Mouse (Mus musculus) left cerebral cortex, adult 2 months (tissue): ENCODE results near the gene Myh9. TPM values are rescaled to one million over a fixed set of nuclear protein-coding genes. Genes with fewer than 3 reads are reported as not detected.

ENCODE experiments used
- DNase-seq, 2 experiments: peaks; one replicate each; pipeline ENCODE4 v3.0.0; 2021 to 2022; ENCODE audit warnings: low spot score in 2 of 2, mixed read lengths in 1 of 2; ENCODE audit errors: extremely low spot score in 1 of 2
- H3K27ac ChIP-seq: fragments of 200-600 bp; 2 replicates; pipeline ENCODE4 v1.8.1; 2022
- H3K4me3 ChIP-seq: fragments of 200-600 bp; 2 replicates; pipeline ENCODE4 v1.8.1; 2022
- CTCF ChIP-seq: fragments of 200-600 bp; IDR thresholded peaks from 2 replicates; pipeline ENCODE4 v1.8.1; 2022; ENCODE audit warnings: antibody characterized with exemption, mild to moderate bottlenecking, moderate library complexity
- intact Hi-C: fragments of 180-260 bp; cut with DNase I; formaldehyde crosslinking; loops from one replicate; pipeline ENCODE4 v1.15.1; 2025
- total RNA-seq, 2 experiments: library from RNA; stranded (reverse); gene quantifications; 2 replicates each; pipeline ENCODE4 v1.2.3; 2021

The Myh9 gene
- total RNA-seq, 2 experiments from 2014 or later: 81.2 to 91.4 TPM

GRCm38 (mm10) chr15:77799491-77800474 lies 42.2 kb downstream of the Myh9 start:
- peak overlapping the region; percentile 86 for H3K27ac ChIP-seq
- no peak for DNase-seq
- intact Hi-C loops: loop anchor here (5.0 kb wide), 1 partner anchor 43 kb away; the partner anchor contains the start of gene Myh9
- no peak overlapping the region for H3K4me3 ChIP-seq
- TF ChIP-seq CTCF: no peak

GRCm38 (mm10) chr15:77798664-77799490 lies 43.1 kb downstream of the Myh9 start:
- H3K4me3 ChIP-seq: no peak overlapping the region
- peak overlapping the region; percentile 86 for H3K27ac ChIP-seq
- TF ChIP-seq CTCF: no peak
- DNase-seq: peak; percentile 44 to 52
- intact Hi-C loops: no loop called here

- peak overlapping the region; percentile 86 for H3K27ac ChIP-seq
- DNase-seq: no peak
- intact Hi-C loops: no loop called here
- TF ChIP-seq CTCF: no peak
- H3K4me3 ChIP-seq: no peak overlapping the region
Measured at GRCm38 (mm10) chr15:77797609-77798411, 44.2 kb downstream of the Myh9 start.

- intact Hi-C loops: no loop called here
- DNase-seq: no peak
- no peak for TF ChIP-seq CTCF
- H3K27ac ChIP-seq: no peak overlapping the region
- no peak overlapping the region for H3K4me3 ChIP-seq
Measured at GRCm38 (mm10) chr15:77796409-77797035, 45.5 kb downstream of the Myh9 start.

GRCm38 (mm10) chr15:77794908-77795356 lies 47.0 kb downstream of the Myh9 start:
- DNase-seq: no peak
- Histone ChIP-seq H3K4me3 (no peak overlapping the region), H3K27ac (peak overlapping the region; percentile 47; the same call in 1 of the 2 replicates)
- intact Hi-C loops: no loop called here
- no peak for TF ChIP-seq CTCF

GRCm38 (mm10) chr15:77794138-77794907 lies 47.7 kb downstream of the Myh9 start:
- H3K4me3 ChIP-seq: no peak overlapping the region
- DNase-seq: no peak
- no peak for TF ChIP-seq CTCF
- intact Hi-C loops: no loop called here
- peak overlapping the region; percentile 53 for H3K27ac ChIP-seq

GRCm38 (mm10) chr15:77793554-77793953 lies 48.4 kb downstream of the Myh9 start:
- peak overlapping the region; percentile 66 for H3K27ac ChIP-seq
- peak; percentile 39 to 49 for DNase-seq
- intact Hi-C loops: no loop called here
- no peak for TF ChIP-seq CTCF
- no peak overlapping the region for H3K4me3 ChIP-seq

GRCm38 (mm10) chr15:77793094-77793493 lies 48.9 kb downstream of the Myh9 start:
- intact Hi-C loops: no loop called here
- DNase-seq: no peak
- no peak overlapping the region for H3K4me3 ChIP-seq
- H3K27ac ChIP-seq: peak overlapping the region; percentile 66
- TF ChIP-seq CTCF: no peak

- H3K4me3 ChIP-seq: no peak overlapping the region
- TF ChIP-seq CTCF: no peak
- H3K27ac ChIP-seq: no peak overlapping the region
- intact Hi-C loops: no loop called here
- DNase-seq: no peak
Measured at GRCm38 (mm10) chr15:77792056-77792455, 49.9 kb downstream of the Myh9 start.
